Mouse (Mus musculus) cerebellum, postnatal 14 days (tissue): ENCODE data around the gene Srrm2.

ENCODE experiments used
- DNase-seq, 2 experiments: peaks; one replicate each; pipeline ENCODE4 v3.0.0; 2021; ENCODE audit warnings: mixed read lengths in 2 of 2

Srrm2 gene

DNA sequence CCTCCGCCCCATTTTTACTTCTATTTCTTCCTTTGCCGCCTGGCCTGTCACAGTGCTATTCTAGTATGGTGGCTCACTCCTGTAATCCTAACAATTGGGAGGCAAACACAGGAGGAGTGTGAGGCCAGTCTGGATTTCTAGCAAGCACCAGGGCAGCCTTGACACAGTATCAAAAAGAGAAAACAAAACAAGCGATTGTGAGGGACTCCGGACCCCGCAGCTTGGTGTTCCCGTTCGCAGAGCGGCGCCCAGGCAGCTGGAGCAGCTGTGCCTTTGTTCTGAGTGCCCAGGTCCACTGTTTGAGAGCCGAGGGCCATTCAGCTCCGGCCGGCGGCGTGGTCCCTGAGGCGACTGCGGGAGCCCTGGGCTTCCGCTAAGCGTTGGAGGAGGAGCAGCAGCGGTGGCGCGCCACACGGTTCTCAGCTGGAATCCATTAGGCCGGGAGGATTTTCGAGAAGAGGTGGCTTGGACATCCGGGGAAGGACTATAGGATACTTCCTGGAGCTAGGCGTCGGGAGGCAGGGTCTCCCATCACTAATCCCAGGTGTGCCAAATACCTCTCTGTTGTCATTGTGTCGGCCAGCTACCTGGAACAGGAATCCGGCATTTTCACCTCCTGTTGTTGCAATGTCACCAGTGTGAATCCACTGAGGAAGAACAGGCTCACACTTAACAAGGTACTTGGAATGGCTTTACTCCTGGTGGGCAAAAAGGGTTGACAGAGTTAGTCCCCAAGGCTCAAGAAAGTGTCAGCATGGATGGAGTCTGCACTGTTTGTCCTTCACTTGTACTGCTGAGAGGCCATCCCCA lies at the start of gene Srrm2:
Gene Srrm2, plus strand, starts transcription at position 264 of the 810 bp plus-strand sequence.
- peak; percentile 65 to 71 for DNase-seq

DNA sequence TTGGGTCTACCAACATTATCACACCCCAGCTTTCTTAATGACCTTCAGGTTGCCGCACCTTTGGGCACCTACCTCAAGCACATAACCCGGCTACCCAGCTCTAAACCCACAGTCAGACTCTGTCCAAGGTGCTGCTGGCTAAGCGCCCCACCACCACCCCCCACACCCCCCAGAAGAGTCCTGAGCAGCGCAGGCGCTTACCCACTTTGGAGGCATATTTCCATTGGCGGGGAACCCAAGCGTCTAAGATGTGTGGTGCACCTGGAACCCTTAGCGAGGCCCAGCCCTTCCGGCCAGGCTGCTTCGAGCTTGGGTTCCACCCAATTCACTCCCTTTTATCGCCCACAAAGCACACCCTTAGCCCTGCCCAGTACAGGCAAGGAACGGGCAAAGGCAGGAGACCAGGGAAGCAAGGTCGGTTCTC lies 49.7 kb upstream of the Srrm2 start, which contains the start of gene Paqr4:
Gene Paqr4, minus strand, starts transcription at position 270 of the 424 bp plus-strand sequence.
- peak in 1 of 2 experiments; percentile 62 for DNase-seq

DNA sequence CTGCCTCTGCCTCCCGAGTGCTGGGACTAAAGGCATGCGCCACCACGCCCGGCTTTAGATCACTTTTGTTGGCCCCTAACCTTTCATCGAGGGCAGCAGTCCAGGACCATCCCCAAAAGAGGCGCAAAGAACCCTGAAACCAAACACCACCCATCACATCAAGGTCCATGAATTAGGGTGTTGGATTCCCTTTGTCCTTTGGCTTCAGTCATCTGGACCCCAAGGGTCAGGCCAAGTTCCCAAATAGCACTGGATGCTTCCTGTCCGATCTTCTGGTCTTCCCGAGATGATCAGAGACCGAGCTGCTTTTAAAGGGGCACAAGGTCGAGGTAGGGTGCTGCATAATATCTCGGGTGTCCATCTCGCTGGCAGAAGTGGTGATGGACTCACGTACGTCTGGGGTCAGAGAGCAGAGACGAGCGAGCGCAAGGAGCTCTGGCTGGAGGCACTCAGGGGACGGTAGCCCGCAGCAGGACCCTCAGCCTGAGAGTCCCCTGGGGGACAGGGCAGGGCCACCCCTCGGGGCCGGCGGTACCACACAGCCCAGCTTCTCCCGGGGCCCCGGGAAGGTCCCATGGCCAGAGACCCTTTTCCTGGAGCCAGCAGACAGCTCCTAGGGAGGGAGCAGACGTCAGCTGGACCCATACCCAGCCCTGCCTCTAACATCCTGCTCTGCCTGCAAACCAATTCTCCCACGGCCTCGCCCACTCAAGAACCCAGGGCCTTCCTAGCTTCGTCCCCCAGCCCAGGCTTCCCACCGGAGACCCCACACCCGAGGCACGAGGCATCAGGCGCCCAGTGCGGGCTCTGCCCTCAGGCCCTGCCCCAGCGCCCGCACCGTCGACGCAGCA lies 48.7 kb upstream of the Srrm2 start:
- no peak for DNase-seq

DNA sequence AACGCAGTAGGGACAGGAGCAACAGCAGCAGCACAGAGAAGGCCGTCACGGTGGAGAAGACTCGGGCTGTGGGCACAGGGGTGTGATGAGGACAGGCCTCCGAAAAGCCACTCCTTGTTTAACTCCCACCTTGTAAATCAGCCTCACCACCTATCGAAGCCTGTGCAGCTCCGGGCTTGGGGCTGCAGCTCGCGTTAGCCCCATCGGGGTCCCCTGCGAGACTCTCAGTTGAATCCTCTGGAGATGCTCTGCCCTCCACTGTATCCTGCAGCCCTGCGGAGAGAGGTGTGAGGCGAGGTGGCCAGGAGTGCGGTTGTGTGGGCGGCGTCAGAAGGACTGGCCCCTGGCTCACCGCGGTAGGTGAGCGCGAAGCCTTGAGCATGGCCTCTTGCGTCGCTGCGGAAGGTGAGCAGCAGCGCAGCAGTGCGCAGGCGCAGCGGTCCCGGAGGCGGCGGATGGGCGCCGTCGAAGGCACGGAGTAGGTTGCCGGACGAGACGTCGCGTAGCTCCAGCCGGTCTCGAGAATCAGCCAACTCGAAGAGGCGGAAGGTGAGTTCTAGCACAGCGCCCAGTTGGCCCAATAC lies 48.0 kb upstream of the Srrm2 start:
- DNase-seq = peak; percentile 41 to 55

DNA sequence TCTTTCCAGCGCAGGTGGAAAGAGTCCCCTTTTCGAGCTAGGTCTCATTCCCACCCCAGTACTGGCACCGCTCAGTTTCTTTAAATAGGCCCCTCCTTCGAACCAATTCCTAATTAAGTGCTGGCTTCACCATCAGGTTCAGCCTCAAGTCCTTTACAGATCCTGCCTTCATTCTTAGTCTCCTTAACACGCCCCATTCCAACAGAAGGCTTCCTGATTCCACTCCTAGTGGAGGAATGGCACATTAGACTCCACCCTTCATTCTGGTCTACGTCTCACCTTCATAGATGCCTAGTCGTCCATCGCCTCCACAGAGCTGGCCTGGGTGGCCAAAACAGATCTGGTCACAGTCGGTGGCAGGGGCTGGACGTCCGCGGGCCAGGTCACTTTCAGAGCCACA lies 47.4 kb upstream of the Srrm2 start:
- DNase-seq = no peak

DNA sequence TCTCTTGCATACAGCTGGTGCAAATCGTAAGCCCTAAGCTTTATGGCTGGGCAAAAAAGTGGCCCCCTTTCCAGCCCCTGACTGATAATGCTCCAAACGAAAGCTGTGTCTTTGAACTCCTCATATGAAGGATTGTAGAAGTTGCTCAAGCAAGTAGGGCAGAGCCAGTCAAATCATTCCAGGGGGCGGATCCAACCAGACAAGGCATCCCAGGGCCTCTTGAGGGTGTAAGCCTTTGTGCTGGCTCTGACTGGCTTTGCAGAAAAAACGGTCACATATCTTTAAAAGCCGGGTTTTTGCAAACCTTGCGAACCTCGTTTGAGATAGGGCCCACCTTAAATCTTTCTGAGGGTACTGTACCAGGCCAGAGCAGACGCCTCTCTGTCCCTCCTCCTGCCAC lies 46.3 kb upstream of the Srrm2 start:
- no peak for DNase-seq

DNA sequence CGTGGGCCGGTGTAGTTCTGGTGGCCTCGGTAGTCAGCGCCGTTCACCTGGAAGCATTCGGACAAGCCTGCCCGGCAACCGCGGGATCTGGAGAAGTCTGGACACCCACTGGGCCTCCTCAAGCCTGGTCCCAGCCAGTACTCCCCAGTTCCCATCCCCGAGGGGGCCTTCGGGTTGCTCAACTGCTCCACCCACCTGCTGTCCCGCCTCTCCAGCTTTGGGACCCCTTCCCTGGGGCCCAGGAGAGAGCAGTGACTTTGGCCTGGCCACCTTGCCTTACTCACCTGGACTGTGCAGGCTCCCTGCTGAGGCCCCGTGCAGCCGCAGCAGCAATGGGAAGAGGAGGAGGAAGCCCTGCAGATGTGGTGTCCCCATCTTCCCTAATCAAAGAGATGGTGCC lies 45.7 kb upstream of the Srrm2 start:
- DNase-seq = no peak

DNA sequence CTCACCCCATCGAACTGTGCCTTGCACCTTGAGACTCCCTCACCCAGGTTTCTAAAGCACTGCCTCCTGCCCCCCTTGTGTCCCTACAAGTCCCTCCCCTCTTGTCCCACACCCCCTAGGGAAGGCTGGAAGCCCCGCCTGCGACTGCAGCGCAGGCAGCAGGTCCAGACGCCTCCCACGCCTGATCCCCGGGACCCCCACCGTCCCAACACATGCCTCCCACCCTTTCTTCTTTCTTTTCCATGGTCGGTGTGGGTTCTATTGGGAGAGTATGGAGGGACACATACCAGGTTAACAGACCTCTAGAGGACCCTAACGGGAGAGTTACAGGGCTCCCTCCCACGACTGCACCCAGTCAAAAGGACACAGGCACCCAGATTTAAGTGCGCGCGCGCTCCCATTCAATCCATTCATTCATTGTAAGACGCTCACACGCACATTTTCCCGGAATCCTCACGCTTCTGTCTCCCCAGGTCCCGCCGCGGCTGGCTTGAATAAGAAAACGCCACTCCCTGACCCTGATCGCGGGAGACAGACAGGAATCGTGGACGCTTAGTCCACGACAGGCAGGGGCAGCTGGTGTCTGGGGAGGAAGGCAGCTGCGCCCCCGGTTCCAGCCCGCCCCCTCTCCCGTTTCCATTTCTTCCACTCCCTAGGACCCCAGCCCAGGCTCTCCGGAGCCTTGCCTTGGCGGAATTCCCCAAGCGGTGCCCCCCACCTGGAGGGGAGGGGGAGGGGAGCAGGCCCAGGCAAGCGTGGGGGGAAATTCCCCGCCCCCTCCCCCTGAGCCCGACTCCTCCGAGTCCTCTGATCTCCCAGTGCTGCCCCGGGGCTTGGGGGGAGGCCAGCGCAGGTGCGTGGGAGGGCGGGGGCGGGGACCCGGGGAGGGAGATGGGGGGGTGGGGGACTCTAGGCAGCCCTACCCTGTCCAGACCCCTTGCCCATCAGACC lies 44.8 kb upstream of the Srrm2 start, which contains the start of gene Kremen2:
Gene Kremen2, minus strand, starts transcription at position 533 of the 951 bp plus-strand sequence.
- peak in 1 of 2 experiments; percentile 32 for DNase-seq

DNA sequence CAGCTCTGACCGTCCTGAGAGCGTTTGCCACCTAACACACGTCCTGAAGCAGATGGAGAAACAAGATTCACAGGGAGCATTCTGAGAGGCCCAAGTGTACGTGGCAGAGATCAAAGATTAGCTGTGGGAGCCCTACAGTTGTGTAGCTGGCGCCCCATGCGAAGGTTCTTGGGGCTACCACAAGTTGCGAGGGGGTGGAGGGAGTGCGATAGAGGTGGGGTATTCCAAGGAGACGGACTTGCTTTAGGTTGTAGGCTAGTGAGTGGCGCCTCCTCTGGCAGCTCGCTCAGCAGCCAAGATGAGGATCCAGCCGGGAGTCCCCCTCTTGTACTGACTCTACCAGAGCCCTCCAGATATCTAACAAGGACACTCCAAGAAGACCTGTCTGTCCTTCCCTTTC lies 44.0 kb upstream of the Srrm2 start:
- no peak for DNase-seq

DNA sequence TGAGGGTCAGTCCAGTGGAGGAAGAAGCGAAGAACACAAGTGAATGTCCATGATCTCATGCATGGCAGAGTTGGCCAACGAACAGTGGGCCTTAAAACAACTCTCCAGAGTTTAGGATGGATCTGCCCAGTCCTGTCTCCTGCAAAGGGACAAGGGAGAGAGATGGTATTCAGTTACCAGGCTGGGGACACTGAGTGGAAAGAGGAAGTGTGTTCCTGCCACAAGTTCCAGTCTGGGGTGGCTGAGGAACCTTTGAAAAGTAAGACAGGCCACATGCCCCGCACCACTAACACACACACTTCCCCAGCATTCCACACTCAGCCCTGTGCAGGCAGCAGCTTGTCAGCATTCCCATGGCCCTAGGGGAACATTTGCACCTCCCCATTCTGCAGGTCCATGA lies 43.6 kb upstream of the Srrm2 start:
- DNase-seq = no peak

DNA sequence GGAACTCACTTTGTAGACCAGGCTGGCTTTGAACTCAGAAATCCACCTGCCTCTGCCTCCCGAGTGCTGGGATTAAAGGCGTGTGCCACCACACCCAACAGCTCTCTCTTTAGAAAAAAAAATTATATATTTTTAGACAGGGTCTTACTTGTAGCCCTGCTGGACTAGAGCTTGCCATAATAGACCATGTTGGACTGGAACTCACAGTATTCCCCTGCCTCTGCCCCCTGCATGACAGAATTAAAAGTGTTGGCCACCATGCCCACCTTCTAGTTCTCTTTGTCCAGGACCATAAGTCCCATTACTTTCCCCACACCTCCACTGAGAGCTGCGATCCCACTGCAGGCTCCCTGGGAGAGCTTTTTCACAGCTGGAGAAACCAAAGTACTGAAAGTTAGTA lies 42.9 kb upstream of the Srrm2 start:
- DNase-seq = no peak

DNA sequence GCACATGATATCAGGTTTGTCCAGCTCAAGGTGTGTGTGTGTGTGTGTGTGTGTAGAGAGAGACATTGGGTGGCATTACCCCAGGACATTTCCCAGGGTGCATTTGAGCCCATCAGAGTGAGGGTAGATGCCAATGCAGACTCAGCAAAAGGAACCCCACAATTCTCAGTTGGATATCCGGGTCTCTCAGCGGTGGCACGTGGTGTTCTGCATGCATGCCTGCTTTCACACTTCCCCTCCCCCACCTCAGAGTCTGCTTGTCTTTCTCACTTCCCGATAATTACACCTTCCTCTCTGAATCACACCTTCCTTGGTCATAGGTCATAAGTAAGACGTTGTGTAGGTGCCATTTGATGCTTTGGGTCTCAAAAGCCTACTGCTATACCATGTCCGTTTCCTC lies 42.3 kb upstream of the Srrm2 start:
- DNase-seq = no peak

DNA sequence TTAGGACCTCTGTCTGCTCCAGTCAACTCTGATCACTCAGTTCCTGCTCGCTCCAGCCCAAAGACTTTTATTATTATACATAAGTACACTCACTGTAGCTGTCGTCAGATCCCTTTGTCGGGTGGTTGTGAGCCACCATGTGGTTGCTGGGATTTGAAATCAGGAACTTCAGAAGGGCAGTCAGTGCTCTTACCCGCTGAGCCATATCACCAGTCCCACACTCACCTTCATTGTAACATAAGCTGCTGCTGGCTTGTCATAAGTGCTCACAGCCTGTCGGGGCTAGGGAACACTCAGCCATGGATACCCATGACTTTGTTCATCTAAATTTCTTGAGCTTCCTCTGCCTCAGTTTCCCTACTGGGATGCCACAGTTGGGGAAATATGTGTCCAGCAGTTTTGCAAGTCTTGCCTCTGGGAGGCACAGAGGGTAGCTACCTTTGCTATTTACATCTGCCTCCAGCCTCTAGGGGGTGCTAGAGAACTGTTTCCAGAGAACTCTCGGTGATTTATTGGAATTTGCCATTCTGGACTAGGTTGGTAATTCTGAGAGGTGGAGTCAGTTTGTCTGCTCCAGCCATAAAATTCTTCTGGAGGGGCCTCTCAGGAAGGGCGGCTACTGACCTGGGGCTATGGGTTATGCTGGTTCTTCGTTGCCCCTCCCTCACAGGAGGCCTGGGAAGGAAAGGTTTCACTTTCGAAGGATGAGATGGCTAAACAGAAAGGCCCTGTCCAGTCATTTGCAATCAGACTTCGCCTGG lies 41.5 kb upstream of the Srrm2 start:
- DNase-seq = peak; percentile 86 to 88

DNA sequence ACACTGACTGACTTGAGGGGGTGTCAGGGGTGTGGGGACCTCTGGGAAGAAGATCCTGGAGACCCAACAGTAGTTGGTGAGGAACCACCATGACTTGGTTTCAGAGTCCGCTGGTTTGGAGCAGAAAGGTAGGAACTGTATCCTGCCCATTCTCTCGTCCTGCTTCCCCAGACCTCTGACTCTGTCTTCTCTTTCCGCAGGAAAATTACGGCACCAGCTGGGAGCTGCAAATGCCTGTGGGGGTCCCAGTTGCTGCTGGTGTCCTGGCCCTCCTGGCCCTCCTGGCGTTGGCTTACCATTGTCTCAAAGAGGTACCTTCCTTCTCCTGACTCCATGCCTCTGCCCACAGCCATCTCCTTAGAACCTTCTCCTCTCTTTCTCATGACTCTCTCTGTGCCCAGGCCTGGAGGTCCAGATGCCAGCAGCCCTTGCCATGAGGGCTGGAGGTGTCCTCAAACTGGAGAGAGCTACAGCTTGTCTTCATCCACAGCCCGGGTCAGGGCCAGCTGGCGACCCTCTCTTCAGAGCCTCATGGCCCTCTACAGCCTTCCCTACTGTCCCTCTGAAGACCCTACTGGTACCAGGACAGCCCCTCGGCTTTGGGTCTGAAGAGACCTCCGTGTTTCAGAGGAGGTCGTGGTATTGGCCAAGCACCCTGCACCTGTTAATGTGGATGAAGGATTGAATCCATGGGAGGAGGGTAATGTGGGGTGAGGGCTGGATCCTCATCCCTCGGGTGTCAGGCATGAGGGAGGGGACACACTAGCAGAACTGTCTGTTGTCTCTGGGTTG lies 40.7 kb upstream of the Srrm2 start:
- DNase-seq = no peak

DNA sequence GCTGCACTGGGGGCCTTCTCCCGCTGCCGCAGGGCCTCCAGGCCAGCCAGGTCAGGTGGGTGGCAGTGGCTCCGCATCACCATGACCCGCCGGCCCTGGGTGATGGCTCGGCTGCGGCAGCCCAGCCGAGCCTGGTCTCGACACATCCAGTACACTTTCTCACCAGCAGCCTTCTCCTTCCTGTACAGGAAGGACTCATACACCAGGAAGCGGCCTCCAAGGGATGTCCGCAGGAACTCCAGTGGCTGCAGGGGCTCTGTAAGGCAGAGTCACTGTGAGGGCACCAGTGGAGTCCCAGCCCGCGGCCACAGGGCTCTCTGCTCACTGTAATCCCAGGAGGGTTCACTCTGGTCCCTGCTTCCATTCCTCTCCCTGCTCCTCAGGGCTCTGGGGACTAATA lies 34.6 kb upstream of the Srrm2 start:
- DNase-seq = no peak

DNA sequence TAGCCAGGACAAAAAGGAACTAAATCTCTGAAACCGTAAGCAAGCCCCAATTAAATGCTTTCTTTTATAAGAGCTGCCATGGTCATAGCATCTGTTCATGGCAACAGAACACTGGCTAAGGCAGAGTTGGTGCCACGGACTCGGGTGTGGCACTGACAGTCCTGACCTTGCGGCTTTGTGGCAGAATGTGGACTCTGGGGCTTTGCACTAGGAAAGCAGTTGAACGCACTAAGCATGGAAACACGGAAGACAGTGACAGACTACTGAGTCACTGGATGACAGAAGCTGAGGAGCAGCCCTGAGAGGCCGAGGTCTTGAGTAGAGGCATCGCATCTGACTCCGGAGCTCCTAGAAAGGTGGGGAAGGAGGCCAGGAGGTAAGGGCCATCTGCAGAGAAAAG lies 32.8 kb upstream of the Srrm2 start:
- DNase-seq = no peak

DNA sequence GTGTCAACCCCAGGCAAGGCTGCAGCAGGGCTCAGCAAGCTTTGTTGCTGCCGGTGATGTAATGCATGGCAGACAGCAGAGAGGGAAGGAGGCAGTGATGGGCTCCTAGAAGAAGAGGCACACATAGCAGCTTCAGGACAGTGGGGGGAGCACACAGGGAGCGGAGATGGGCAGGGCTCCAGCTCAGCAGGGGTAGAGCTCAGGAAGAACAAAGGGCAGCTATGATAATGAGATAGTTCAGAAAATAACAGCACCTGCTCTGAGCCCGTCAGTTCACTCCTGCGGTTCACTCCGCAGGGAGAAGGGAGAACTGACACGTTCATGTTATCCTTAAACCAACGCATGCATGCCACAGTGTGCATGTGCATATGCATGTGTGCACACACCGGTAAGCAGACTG lies 31.5 kb upstream of the Srrm2 start:
- peak in 1 of 2 experiments; percentile 35 for DNase-seq

DNA sequence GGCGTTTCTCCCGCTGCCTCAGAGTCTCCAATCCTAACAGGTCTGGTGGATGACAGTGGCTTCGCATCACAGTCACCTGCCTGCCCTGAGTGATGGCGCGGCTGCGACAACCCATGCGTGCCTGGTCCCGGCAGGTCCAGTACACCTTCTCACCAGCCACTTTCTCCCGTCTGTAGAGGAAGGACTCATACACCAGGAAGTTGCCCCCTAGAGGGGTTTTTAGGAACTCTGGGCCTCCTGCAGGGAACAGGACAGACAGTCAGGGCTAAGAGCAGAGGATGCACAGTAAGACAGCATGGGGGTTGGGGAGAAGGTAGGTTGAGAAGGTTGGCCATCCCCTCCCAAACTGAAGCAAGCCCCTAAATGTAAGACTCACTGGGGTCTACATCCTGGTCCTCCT lies 30.1 kb upstream of the Srrm2 start:
- no peak for DNase-seq

DNA sequence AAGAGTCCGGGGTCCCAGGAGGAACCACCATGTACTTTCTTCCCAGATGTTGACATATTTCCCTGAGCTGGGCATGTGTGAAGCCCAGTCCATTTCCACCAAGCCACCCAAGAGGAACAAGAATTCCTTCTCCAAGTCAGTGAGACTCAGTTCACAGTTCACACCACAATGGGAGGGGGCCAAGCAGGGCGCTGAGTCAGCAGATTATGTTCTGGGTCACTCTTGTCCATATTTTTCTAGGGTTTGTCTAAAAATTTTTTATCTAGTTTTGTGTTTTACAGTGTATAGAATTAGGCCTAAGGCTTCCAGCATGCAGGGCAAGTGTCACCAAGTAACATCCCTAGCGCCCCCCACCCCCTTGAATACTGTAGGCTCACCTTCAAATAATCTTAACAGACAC lies 29.2 kb upstream of the Srrm2 start:
- DNase-seq = no peak

DNA sequence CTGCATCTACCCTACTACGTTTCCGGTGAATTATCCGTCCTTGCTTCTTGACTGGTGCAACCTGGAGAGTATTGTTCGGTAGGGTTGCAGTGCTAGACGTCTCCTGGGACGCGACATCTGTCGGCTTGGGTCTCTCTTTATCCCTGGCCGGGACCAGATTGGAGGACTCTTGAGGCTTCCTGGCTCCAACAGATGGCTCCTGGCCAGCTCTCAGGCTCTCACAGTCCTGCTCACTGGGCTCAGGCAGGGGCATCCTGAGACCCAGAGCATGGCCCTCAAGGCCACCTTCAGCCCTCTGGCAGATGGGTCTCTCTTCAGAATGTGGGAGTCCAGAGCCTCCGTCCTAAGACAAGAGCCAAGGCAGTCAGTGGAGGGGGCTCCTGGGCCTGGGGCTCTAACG lies 27.4 kb upstream of the Srrm2 start:
- peak; percentile 76 to 77 for DNase-seq

DNA sequence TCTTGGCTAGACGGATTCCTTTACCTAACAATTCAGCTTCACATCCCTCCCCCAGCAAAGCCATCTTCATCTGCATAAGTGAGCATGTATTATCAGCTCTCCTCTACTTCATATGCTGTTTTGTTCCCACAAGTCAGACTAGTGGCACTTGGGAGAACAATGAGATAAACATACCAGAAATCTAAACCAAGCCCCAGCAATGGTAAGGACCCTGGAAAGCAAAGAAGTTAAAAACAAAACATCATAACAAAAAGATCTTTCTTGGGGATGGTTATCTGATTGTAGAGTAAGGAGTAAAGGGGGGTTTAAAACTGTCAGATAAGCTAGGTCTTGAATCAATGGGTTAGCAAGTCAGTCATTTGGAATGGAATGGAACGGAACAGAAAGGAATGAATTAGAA lies 19.8 kb upstream of the Srrm2 start:
- no peak for DNase-seq
